Mouse (Mus musculus) neural tube, embryonic 13.5 days (tissue): ENCODE measurements around the gene Olfml2b. TPM values are rescaled to one million over a fixed set of nuclear protein-coding genes. Genes with fewer than 3 reads are reported as not detected.

ENCODE experiments used
- ATAC-seq: fragments of 200-750 bp; cut with Nextera tagmentation; 2 replicates; pipeline ENCODE4 v1.8.0; 2017; ENCODE audit warnings: low read depth, mild to moderate bottlenecking, moderate TSS enrichment, moderate library complexity
- H3K27ac ChIP-seq: fragments of 300-500 bp; sonication (generic); replicated peaks from 2 replicates; pipeline ENCODE4 v1.5.1; 2015; ENCODE audit warnings: moderate library complexity, mild to moderate bottlenecking, inconsistent platforms
- H3K27me3 ChIP-seq: fragments of 300-500 bp; sonication (generic); 2 replicates; pipeline ENCODE4 v1.6.1; 2015; ENCODE audit warnings: mild to moderate bottlenecking, inconsistent platforms
- H3K36me3 ChIP-seq: fragments of 300-500 bp; sonication (generic); 2 replicates; pipeline ENCODE4 v1.6.1; 2015; ENCODE audit warnings: mild to moderate bottlenecking, inconsistent platforms
- H3K4me1 ChIP-seq: fragments of 300-500 bp; sonication (generic); replicated peaks from 2 replicates; pipeline ENCODE4 v1.6.1; 2015; ENCODE audit warnings: inconsistent platforms
- H3K4me2 ChIP-seq: fragments of 300-500 bp; sonication (generic); 2 replicates; pipeline ENCODE4 v1.6.1; 2015; ENCODE audit warnings: inconsistent platforms, mild to moderate bottlenecking, moderate library complexity
- H3K4me3 ChIP-seq: fragments of 300-500 bp; sonication (generic); 2 replicates; pipeline ENCODE4 v1.5.1; 2015; ENCODE audit warnings: mild to moderate bottlenecking, inconsistent platforms
- H3K9ac ChIP-seq: fragments of 300-500 bp; sonication (generic); 2 replicates; pipeline ENCODE4 v1.6.1; 2015; ENCODE audit warnings: moderate library complexity, mild to moderate bottlenecking, inconsistent platforms
- H3K9me3 ChIP-seq: fragments of 300-500 bp; sonication (generic); 2 replicates; pipeline ENCODE4 v1.6.1; 2016; ENCODE audit warnings: inconsistent platforms
- WGBS: fragments of 180-500 bp; shearing (Covaris S2); methylation state at CpG from one replicate; pipeline ENCODE4 v1.1.7; 2015; 5-methylcytosine and 5-hydroxymethylcytosine counted together
- polyA plus RNA-seq: library from polyadenylated mRNA; unstranded; fragments of >200 nt; fragmentation: Nextera tagmentation; extraction: Ambion mirVana; gene quantifications from 2 replicates; pipeline ENCODE4 v1.2.1, GENCODE M21; 2015

The Olfml2b gene
- polyA plus RNA-seq, result 13.0 and 14.4 TPM in 2 replicates

DNA sequence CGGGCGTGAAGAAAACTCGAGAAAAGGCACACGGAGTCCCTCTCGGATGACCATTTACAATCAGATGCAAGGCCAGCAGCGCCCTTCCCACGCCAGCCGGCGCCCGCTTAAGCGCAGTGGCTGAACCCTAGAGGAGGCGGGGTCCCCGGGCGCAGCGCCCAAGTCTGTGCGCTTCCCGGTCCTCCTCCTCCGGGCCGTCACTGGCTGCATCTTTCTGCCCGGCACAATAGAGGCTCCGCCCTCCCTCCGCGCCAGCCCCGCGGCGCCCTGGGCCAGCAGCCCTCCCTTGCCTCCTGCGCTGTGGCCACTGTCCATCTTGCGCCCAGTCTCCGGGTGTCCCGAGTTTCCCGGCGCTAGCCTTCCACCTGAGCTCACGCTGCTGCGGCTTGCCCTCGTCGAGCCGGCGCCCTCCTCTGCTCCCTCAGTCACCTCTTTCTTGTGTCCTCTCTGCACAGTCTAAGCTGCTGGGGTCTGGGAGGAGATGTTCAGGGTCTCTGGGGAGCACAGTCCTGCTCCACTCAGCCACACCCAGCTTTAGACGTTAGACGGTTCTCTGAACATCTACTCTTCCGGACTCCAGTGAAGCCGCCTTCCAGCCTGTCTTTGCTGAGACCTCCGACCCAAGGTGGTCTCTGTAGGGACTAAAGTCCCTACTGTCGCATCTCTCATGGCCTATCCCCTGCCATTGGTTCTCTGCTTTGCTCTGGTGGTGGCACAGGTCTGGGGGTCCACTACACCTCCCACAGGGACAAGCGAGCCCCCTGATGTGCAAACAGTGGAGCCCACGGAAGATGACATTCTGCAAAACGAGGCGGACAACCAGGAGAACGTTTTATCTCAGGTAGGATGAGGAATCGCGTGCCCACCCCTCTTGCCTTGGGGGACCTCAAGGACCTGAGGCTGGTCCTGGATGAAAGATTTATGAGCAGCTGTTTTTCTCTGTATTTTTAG lies at the start of gene Olfml2b:
Gene Olfml2b (plus strand): TSS at position 278 of the 951 bp plus-strand sequence.
- ATAC-seq, result peak; percentile 97
- 0 out of 2 replicates have a peak within 1 kb of the TSS, but pooled peaks have one; percentile 49 for H3K27ac ChIP-seq

DNA sequence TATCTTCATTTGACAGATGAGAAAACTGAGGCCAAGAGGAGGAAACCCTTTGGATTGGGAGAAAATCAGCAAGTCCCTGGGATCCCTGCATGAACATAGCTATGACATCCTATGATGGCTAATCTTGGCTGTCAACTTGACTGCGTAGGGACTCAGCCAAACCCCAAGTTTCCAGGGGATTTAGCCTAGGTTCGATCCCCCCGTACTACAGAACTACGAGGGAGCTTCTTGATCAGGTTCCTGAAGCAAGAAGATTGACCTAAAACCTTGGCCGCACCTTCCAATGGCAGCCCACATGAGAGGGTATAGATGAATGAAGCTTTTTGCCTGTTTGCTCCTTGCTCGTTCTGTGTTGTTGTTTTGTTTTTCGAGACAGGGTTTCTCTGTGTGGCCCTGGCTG lies 49.8 kb upstream of the Olfml2b start:
- no peak for ATAC-seq
- no peak overlapping the region for H3K4me3 ChIP-seq
- WGBS, result 91% methylated on average over 7 of the region's 7 CpGs
- H3K9me3 ChIP-seq, result 0 out of 2 replicates have a peak, but pooled peaks cover 5% of the 10 kb centered on the region
- no peak overlapping the region for H3K27ac ChIP-seq
- H3K36me3 ChIP-seq, result no peaks in the 10 kb centered on the region
- H3K9ac ChIP-seq, result no peak overlapping the region
- no peaks in the 10 kb centered on the region for H3K27me3 ChIP-seq
- H3K4me1 ChIP-seq, result no peaks in the 10 kb centered on the region
- no peak overlapping the region for H3K4me2 ChIP-seq

More for the DNA sequence above, at the start of gene Olfml2b:
- Histone ChIP-seq H3K36me3 (peaks cover under 1% of the 10 kb centered on the region; the same call in 1 of the 2 replicates), H3K9ac (peak within 1 kb of the TSS; percentile 74), H3K9me3 (no peaks in the 10 kb centered on the region), H3K27me3 (no peaks in the 10 kb centered on the region), H3K4me2 (peak within 1 kb of the TSS; percentile 80), H3K4me3 (peak within 1 kb of the TSS; percentile 57), H3K4me1 (peaks cover 49% of the 10 kb centered on the region)
- WGBS, result 16% methylated on average over 50 of the region's 51 CpGs

DNA sequence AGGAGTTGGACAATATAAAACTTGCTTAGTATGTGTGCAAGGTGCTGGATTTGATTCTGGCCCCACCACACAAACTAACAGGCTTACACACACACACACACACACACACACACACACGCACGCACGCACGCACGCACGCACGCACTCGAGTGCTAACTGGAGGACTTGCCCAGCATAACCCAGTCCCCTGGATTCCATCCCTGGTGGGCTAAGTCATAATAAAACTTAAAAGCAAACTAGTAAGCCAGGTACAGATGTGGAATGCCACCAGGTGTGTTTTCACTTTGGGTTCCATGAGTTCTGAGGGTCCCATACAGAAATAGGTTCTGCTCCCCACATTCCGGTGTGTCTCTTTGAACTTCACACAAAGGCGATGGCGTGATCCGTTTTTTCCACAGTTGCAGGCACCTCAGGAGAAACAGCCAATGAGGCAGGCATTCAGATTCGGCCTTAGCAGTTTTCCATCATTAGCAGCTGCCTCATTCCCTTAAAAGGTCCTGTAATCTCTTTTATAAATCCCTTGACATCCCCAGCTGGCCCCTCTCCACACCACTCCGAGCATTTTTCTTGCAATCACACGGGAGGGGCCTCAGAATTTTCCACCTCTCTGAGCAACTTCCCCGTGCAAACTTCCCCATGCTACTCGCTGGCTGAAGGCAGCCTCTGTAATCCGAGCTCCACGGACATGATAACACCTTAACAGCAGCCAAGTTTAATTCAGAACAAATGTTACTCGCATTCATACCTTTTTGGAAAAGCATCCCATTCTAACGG lies 38.9 kb upstream of the Olfml2b start:
- no peak overlapping the region for H3K4me2 ChIP-seq
- no peak overlapping the region for H3K4me3 ChIP-seq
- H3K9me3 ChIP-seq, result no peaks in the 10 kb centered on the region
- H3K9ac ChIP-seq, result no peak overlapping the region
- H3K4me1 ChIP-seq, result no peaks in the 10 kb centered on the region
- H3K27me3 ChIP-seq, result no peaks in the 10 kb centered on the region
- ATAC-seq, result no peak
- H3K27ac ChIP-seq, result no peak overlapping the region
- no peaks in the 10 kb centered on the region for H3K36me3 ChIP-seq
- WGBS, result 78% methylated on average over 21 of the region's 21 CpGs

DNA sequence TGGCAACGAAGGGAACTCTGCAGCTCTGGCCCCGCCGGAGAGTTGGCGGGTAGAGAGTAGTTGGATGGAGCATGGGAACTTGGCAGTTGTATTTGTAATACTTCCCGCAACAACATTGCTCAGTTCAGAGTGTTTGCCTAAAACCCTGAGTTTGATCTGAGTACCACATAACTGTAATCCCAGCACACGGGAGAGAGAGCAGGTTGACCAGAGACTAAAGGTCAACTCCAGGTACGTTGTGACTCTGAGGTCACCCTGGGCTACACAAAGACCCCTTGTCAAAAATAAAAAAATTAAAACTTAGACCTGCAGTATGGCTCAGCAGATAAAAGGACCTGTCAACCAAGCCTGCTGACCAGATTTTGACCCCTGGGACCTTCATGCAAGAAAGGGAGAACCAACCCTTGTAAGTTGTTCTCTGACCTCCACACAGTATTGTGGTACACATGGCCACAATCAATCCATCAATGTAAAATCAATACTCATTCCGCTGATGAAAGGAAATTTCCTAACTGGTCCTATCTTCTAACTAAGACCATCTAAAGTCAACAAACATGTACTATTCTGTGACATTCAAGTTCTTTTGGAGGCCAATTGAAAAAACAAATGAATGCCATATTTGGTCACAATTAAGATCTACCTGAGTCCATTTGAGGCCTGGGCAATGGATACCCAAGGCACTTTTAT lies 37.0 kb upstream of the Olfml2b start:
- Histone ChIP-seq H3K4me2 (no peak overlapping the region), H3K4me1 (no peaks in the 10 kb centered on the region), H3K4me3 (no peak overlapping the region), H3K9ac (no peak overlapping the region), H3K27me3 (no peaks in the 10 kb centered on the region), H3K36me3 (no peaks in the 10 kb centered on the region), H3K27ac (no peak overlapping the region), H3K9me3 (no peaks in the 10 kb centered on the region)
- ATAC-seq, result no peak
- WGBS, result 95% methylated on average over 8 of the region's 8 CpGs

DNA sequence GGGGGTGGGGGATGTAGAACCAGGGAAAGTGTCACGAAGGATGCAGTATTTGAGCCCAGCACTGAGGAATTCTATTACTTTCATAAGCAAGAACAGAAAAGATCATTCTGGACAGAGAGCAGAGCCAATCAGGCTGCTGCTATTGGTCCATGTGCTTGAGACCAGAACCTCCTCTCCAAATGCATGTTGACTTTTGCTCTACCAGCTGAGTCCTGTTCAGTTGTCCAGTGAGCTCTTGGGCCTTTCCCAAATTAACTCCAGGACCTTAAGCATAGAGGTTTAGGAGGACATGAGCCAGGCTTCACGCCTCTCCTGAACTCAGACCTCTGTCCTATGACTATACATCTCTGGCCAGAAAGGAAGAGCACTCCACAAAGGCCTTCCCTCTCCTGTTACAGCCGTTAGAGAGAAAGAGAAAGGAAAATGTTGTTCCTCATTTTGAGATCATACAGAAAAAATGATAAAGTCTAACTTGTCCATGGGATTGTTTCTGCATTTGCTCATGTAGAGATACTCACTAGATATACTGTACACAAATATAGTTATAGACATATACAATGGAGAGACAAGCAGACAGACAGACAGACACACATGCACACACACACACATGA lies 35.8 kb upstream of the Olfml2b start:
- no peaks in the 10 kb centered on the region for H3K36me3 ChIP-seq
- no peaks in the 10 kb centered on the region for H3K9me3 ChIP-seq
- no peaks in the 10 kb centered on the region for H3K27me3 ChIP-seq
- no peak overlapping the region for H3K4me2 ChIP-seq
- 91% methylated on average over 3 of the region's 3 CpGs for WGBS
- H3K4me1 ChIP-seq, result no peaks in the 10 kb centered on the region
- H3K4me3 ChIP-seq, result no peak overlapping the region
- no peak overlapping the region for H3K27ac ChIP-seq
- H3K9ac ChIP-seq, result no peak overlapping the region
- ATAC-seq, result no peak

DNA sequence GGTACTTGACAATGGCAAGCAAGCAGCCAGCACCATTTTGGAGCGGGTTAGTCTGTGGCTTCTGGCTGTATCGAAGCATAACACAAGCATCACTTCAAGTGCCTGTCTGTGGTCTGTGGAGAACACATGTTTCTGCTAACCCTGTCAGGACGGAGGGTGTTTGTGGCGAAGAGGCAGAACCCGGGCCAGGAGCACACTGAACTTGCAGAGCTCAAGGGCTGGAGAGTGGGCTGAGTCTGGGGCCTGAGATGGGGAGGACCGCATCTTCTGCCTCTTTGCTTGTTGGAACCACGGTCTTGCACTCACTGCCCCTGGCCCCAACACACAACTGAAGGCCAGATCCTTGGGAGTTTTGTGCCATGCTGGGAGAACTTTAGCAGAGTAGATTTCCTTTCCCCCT lies 34.5 kb upstream of the Olfml2b start:
- no peak for ATAC-seq
- WGBS, result 85% methylated on average over 7 of the region's 7 CpGs
- H3K36me3 ChIP-seq, result no peaks in the 10 kb centered on the region
- no peaks in the 10 kb centered on the region for H3K4me1 ChIP-seq
- H3K4me2 ChIP-seq, result no peak overlapping the region
- H3K27ac ChIP-seq, result no peak overlapping the region
- no peak overlapping the region for H3K4me3 ChIP-seq
- H3K27me3 ChIP-seq, result no peaks in the 10 kb centered on the region
- no peaks in the 10 kb centered on the region for H3K9me3 ChIP-seq
- H3K9ac ChIP-seq, result no peak overlapping the region

DNA sequence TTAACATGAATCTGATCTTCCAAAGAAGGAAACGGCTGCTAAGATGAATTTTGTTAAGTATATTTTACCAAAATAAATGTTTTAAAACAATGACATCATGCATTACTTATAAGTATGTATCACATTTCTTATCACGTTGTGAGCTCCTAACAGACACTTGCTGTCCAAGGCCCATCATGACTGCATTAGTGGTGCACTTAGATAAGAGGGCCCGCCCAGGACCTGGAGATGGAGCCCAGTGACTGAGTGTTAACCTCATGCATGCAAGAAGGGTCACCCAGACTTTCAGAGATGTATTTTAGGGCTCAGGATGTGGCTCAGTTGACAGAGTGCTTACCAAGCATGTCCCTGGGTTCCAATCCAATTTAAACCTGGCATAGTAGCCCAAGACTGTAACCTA lies 34.0 kb upstream of the Olfml2b start:
- no peaks in the 10 kb centered on the region for H3K4me1 ChIP-seq
- no peaks in the 10 kb centered on the region for H3K36me3 ChIP-seq
- H3K9ac ChIP-seq, result no peak overlapping the region
- 93% methylated on average over 3 of the region's 3 CpGs for WGBS
- no peak overlapping the region for H3K4me2 ChIP-seq
- ATAC-seq, result no peak
- H3K27me3 ChIP-seq, result no peaks in the 10 kb centered on the region
- no peaks in the 10 kb centered on the region for H3K9me3 ChIP-seq
- H3K4me3 ChIP-seq, result no peak overlapping the region
- H3K27ac ChIP-seq, result no peak overlapping the region

DNA sequence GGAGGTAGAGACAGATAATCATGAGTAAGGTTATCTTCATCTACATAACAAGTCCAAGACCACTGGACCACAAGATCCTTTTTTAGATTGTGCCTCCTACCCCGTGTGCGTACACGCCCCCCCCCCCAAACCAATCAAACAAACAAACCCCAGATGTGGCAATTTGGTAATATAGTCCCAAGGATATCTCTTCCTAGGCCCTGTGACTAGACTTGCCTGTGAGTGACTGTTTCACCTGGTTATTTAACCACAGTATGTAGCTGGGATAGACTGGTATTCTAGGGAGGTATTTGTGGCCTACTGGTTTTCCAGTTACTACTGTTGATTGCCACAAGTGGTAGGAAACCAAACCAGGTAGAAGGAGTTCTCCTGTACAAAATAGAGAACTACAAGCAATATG lies 33.6 kb upstream of the Olfml2b start:
- Histone ChIP-seq H3K4me3 (no peak overlapping the region), H3K9me3 (no peaks in the 10 kb centered on the region), H3K9ac (no peak overlapping the region), H3K36me3 (no peaks in the 10 kb centered on the region), H3K27me3 (no peaks in the 10 kb centered on the region), H3K4me1 (no peaks in the 10 kb centered on the region), H3K27ac (no peak overlapping the region), H3K4me2 (no peak overlapping the region)
- no peak for ATAC-seq
- 91% methylated on average over 3 of the region's 3 CpGs for WGBS

DNA sequence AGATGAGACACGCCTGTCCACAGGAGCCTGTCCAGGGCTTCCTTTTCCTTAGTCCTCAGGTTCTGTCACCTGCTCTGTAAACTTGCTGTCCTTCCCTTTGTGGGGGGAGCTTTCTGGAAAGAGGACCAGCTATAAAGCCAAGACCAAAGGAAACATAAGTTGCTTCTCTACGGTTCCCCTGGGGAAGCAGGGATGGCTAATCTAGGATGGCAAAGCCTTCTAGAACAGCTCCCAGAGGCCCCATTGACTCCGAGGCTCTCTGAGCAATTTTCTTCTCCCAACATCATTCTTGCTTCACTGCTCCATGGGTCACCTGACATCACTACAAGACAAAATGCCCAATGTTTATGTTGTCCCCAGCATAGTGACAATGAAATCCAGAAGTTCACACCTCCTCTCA lies 32.7 kb upstream of the Olfml2b start:
- Histone ChIP-seq H3K4me3 (no peak overlapping the region), H3K4me1 (no peaks in the 10 kb centered on the region), H3K4me2 (no peak overlapping the region), H3K9ac (no peak overlapping the region), H3K27ac (no peak overlapping the region), H3K27me3 (no peaks in the 10 kb centered on the region), H3K9me3 (no peaks in the 10 kb centered on the region), H3K36me3 (no peaks in the 10 kb centered on the region)
- ATAC-seq, result no peak
- 76% methylated on average over 3 of the region's 3 CpGs for WGBS

DNA sequence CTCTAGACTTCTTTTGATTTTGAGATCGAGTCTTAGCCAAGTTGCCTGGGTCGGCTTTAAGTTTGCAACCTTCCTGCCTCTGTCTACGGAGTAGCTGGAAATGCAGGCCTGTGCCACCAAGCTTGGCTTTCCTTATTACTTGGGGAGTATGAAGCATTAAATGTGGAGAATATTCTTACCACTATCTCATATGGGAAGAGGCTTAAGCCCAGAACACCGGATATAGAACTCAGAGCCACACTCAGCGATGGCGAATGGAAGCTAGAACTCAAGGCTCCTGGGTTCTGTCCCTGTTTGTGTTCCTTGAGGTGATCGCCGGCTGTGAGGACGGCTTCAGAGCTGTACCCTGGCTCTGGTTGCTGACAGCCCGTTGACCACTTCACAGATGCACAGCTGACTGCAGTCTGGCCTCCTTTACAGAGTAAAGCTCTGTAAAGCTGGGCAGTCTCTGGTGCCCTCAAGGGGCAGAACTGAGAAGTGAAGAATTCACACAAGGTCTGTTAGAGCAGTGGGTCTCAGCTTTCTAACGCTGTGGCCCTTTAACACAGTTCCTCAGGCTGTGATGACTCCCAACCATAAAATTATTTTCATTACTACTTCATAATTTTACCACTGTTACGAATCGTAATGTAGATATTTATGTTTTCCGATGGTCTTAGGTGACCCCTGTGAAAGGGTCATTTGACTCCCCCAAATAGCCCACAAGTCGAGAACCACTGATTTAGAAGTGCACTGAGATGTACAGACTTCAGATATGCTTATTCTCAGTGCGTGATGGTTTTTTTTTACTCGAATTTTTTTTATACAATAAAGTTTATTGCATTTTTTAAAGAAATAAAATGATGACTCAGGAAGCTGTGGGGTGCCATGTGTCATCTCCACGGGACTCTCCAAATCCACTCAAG lies 31.1 kb upstream of the Olfml2b start:
- Histone ChIP-seq H3K27ac (no peak overlapping the region), H3K4me2 (no peak overlapping the region), H3K4me3 (no peak overlapping the region), H3K36me3 (no peaks in the 10 kb centered on the region), H3K9ac (no peak overlapping the region), H3K4me1 (no peaks in the 10 kb centered on the region), H3K9me3 (no peaks in the 10 kb centered on the region), H3K27me3 (no peaks in the 10 kb centered on the region)
- 61% methylated on average over 18 of the region's 18 CpGs for WGBS
- ATAC-seq, result peak; percentile 97
